Mouse (Mus musculus): Measurements from ENCODE around the gene Ccl7.

The Ccl7 gene

GRCm38 (mm10) chr11:82045471-82045870 lies at the start of gene Ccl7:
Gene Ccl7 (plus strand): TSS chr11:82045712.
- no peak for DNase-seq (ENCODE audit: low spot score in 2 of 2)

GRCm38 (mm10) chr11:81996172-81996841 lies 49.2 kb upstream of the Ccl7 start:
- DNase-seq (ENCODE audit: low spot score in 2 of 2) = peak; percentile 19 to 44

GRCm38 (mm10) chr11:81997085-81997484 lies 48.4 kb upstream of the Ccl7 start:
- no peak for DNase-seq (ENCODE audit: low spot score in 2 of 2)

GRCm38 (mm10) chr11:81998646-81999045 lies 46.9 kb upstream of the Ccl7 start:
- no peak for DNase-seq (ENCODE audit: low spot score in 2 of 2)

GRCm38 (mm10) chr11:81999469-81999868 lies 46.0 kb upstream of the Ccl7 start:
- no peak for DNase-seq (ENCODE audit: low spot score in 2 of 2)

GRCm38 (mm10) chr11:82000581-82000980 lies 44.9 kb upstream of the Ccl7 start:
- no peak for DNase-seq (ENCODE audit: low spot score in 2 of 2)

GRCm38 (mm10) chr11:82004810-82005209 lies 40.7 kb upstream of the Ccl7 start:
- peak in 1 of 2 experiments; percentile 18 for DNase-seq (ENCODE audit: low spot score in 2 of 2)

GRCm38 (mm10) chr11:82006796-82007423 lies 38.6 kb upstream of the Ccl7 start:
- peak; percentile 10 to 25 for DNase-seq (ENCODE audit: low spot score in 2 of 2)

- DNase-seq (ENCODE audit: low spot score in 2 of 2) = no peak
Measured at GRCm38 (mm10) chr11:82010115-82010514, 35.4 kb upstream of the Ccl7 start.

- no peak for DNase-seq (ENCODE audit: low spot score in 2 of 2)
Measured at GRCm38 (mm10) chr11:82011411-82012193, 33.9 kb upstream of the Ccl7 start.

GRCm38 (mm10) chr11:82013756-82014155 lies 31.8 kb upstream of the Ccl7 start:
- no peak for DNase-seq (ENCODE audit: low spot score in 2 of 2)

- DNase-seq (ENCODE audit: low spot score in 2 of 2) = no peak
Measured at GRCm38 (mm10) chr11:82015066-82015465, 30.4 kb upstream of the Ccl7 start.

- DNase-seq (ENCODE audit: low spot score in 2 of 2) = no peak
Measured at GRCm38 (mm10) chr11:82016181-82016780, 29.2 kb upstream of the Ccl7 start.

GRCm38 (mm10) chr11:82019389-82019788 lies 26.1 kb upstream of the Ccl7 start:
- no peak for DNase-seq (ENCODE audit: low spot score in 2 of 2)

- DNase-seq (ENCODE audit: low spot score in 2 of 2) = no peak
Measured at GRCm38 (mm10) chr11:82019793-82020192, 25.7 kb upstream of the Ccl7 start.

GRCm38 (mm10) chr11:82021406-82021805 lies 24.1 kb upstream of the Ccl7 start:
- DNase-seq (ENCODE audit: low spot score in 2 of 2) = no peak

GRCm38 (mm10) chr11:82022504-82023056 lies 22.9 kb upstream of the Ccl7 start:
- no peak for DNase-seq (ENCODE audit: low spot score in 2 of 2)

GRCm38 (mm10) chr11:82023769-82024168 lies 21.7 kb upstream of the Ccl7 start:
- no peak for DNase-seq (ENCODE audit: low spot score in 2 of 2)

GRCm38 (mm10) chr11:82030171-82030570 lies 15.3 kb upstream of the Ccl7 start:
- DNase-seq (ENCODE audit: low spot score in 2 of 2) = no peak

GRCm38 (mm10) chr11:82032136-82032535 lies 13.4 kb upstream of the Ccl7 start:
- DNase-seq (ENCODE audit: low spot score in 2 of 2) = no peak

- no peak for DNase-seq (ENCODE audit: low spot score in 2 of 2)
Measured at GRCm38 (mm10) chr11:82032678-82033344, 12.7 kb upstream of the Ccl7 start.
